Mouse (Mus musculus): Measurements from ENCODE around the gene Csad. TPM values are rescaled to one million over a fixed set of nuclear protein-coding genes. Genes with fewer than 3 reads are reported as not detected.

Csad gene
- polyA plus RNA-seq, 1 experiment from 2014 or later = 48.7 TPM

GRCm38 (mm10) chr15:102188096-102188495, 16.4 kb downstream of the Csad start:
- no peak overlapping the region for H3K4me3 ChIP-seq
- 88% methylated on average over 10 of the region's 10 CpGs for WGBS
- peaks cover 55% of the 10 kb centered on the region for H3K36me3 ChIP-seq (replicated peaks)
- DNase-seq (ENCODE audit: low spot score) = no peak
- H3K9me3 ChIP-seq = no peaks in the 10 kb centered on the region
- peak overlapping the region; percentile 59 for H3K27ac ChIP-seq (replicated peaks)
- peaks cover 41% of the 10 kb centered on the region for H3K4me1 ChIP-seq
- no peaks in the 10 kb centered on the region for H3K27me3 ChIP-seq (replicated peaks; ENCODE audit: low read depth, poor library complexity, severe bottlenecking)

GRCm38 (mm10) chr15:102186239-102186638, 18.3 kb downstream of the Csad start:
- no peak overlapping the region for H3K4me3 ChIP-seq
- DNase-seq (ENCODE audit: low spot score) = no peak
- peaks cover 59% of the 10 kb centered on the region for H3K36me3 ChIP-seq (replicated peaks)
- no peaks in the 10 kb centered on the region for H3K27me3 ChIP-seq (replicated peaks; ENCODE audit: low read depth, poor library complexity, severe bottlenecking)
- H3K27ac ChIP-seq (replicated peaks) = no peak overlapping the region
- peaks cover 24% of the 10 kb centered on the region for H3K4me1 ChIP-seq
- H3K9me3 ChIP-seq = no peaks in the 10 kb centered on the region
- WGBS = 76% methylated on average over 11 of the region's 11 CpGs

GRCm38 (mm10) chr15:102183076-102183475, 21.4 kb downstream of the Csad start:
- Histone ChIP-seq H3K9me3 (no peaks in the 10 kb centered on the region), H3K36me3 (replicated peaks) (peaks cover 72% of the 10 kb centered on the region), H3K27me3 (replicated peaks; ENCODE audit: low read depth, poor library complexity, severe bottlenecking) (no peaks in the 10 kb centered on the region), H3K4me1 (peaks cover 22% of the 10 kb centered on the region), H3K27ac (replicated peaks) (no peak overlapping the region), H3K4me3 (no peak overlapping the region)
- no peak for DNase-seq (ENCODE audit: low spot score)
- 67% methylated on average over 3 of the region's 3 CpGs for WGBS

- Histone ChIP-seq H3K4me3 (no peak overlapping the region), H3K27ac (replicated peaks) (no peak overlapping the region), H3K9me3 (no peaks in the 10 kb centered on the region), H3K4me1 (peaks cover 9% of the 10 kb centered on the region), H3K36me3 (replicated peaks) (peaks cover 61% of the 10 kb centered on the region), H3K27me3 (replicated peaks; ENCODE audit: low read depth, poor library complexity, severe bottlenecking) (no peaks in the 10 kb centered on the region)
- WGBS = 91% methylated on average over 14 of the region's 14 CpGs
- no peak for DNase-seq (ENCODE audit: low spot score)
Measured at GRCm38 (mm10) chr15:102179924-102180323, 24.6 kb downstream of the Csad start.

- Histone ChIP-seq H3K4me3 (no peak overlapping the region), H3K27me3 (replicated peaks; ENCODE audit: low read depth, poor library complexity, severe bottlenecking) (no peaks in the 10 kb centered on the region), H3K4me1 (peaks cover 9% of the 10 kb centered on the region), H3K36me3 (replicated peaks) (peaks cover 55% of the 10 kb centered on the region), H3K9me3 (no peaks in the 10 kb centered on the region), H3K27ac (replicated peaks) (peak overlapping the region; percentile 40; the same call in 1 of the 2 replicates)
- no peak for DNase-seq (ENCODE audit: low spot score)
- 79% methylated on average over 9 of the region's 9 CpGs for WGBS
Measured at GRCm38 (mm10) chr15:102179106-102179505, 25.4 kb downstream of the Csad start.

GRCm38 (mm10) chr15:102178279-102178678, 26.2 kb downstream of the Csad start:
- 15% methylated on average over 6 of the region's 6 CpGs for WGBS
- H3K4me1 ChIP-seq = peaks cover 7% of the 10 kb centered on the region
- H3K36me3 ChIP-seq (replicated peaks) = peaks cover 47% of the 10 kb centered on the region
- peak; percentile 74 for DNase-seq (ENCODE audit: low spot score)
- H3K27me3 ChIP-seq (replicated peaks; ENCODE audit: low read depth, poor library complexity, severe bottlenecking) = no peaks in the 10 kb centered on the region
- H3K4me3 ChIP-seq = no peak overlapping the region
- H3K27ac ChIP-seq (replicated peaks) = peak overlapping the region; percentile 40; the same call in 1 of the 2 replicates
- H3K9me3 ChIP-seq = no peaks in the 10 kb centered on the region

GRCm38 (mm10) chr15:102177417-102177816, 27.1 kb downstream of the Csad start:
- Histone ChIP-seq H3K27ac (replicated peaks) (no peak overlapping the region), H3K4me1 (peaks cover 4% of the 10 kb centered on the region; the same call in 1 of the 2 replicates), H3K36me3 (replicated peaks) (peaks cover 43% of the 10 kb centered on the region), H3K9me3 (no peaks in the 10 kb centered on the region), H3K4me3 (no peak overlapping the region), H3K27me3 (replicated peaks; ENCODE audit: low read depth, poor library complexity, severe bottlenecking) (no peaks in the 10 kb centered on the region)
- no peak for DNase-seq (ENCODE audit: low spot score)
- 84% methylated on average over 8 of the region's 8 CpGs for WGBS

- DNase-seq (ENCODE audit: low spot score) = no peak
- no peaks in the 10 kb centered on the region for H3K9me3 ChIP-seq
Measured at GRCm38 (mm10) chr15:102176571-102177316, 27.8 kb downstream of the Csad start.

GRCm38 (mm10) chr15:102175736-102176319, 28.7 kb downstream of the Csad start:
- DNase-seq (ENCODE audit: low spot score) = no peak
- Histone ChIP-seq H3K9me3 (no peaks in the 10 kb centered on the region), H3K4me3 (no peak overlapping the region), H3K27ac (replicated peaks) (no peak overlapping the region), H3K36me3 (replicated peaks) (peaks cover 40% of the 10 kb centered on the region), H3K27me3 (replicated peaks; ENCODE audit: low read depth, poor library complexity, severe bottlenecking) (no peaks in the 10 kb centered on the region), H3K4me1 (peaks cover 4% of the 10 kb centered on the region; the same call in 1 of the 2 replicates)
- whole genome bisulfite sequencing = 87% methylated on average over 16 of the region's 16 CpGs

More at GRCm38 (mm10) chr15:102176571-102177316, 27.8 kb downstream of the Csad start:
- Histone ChIP-seq H3K4me3 (no peak overlapping the region), H3K4me1 (peaks cover 4% of the 10 kb centered on the region; the same call in 1 of the 2 replicates), H3K27me3 (replicated peaks; ENCODE audit: low read depth, poor library complexity, severe bottlenecking) (no peaks in the 10 kb centered on the region), H3K27ac (replicated peaks) (no peak overlapping the region), H3K36me3 (replicated peaks) (peaks cover 43% of the 10 kb centered on the region)
- WGBS = 93% methylated on average over 7 of the region's 7 CpGs

GRCm38 (mm10) chr15:102173581-102173980, 30.9 kb downstream of the Csad start:
- Histone ChIP-seq H3K36me3 (replicated peaks) (peaks cover 25% of the 10 kb centered on the region), H3K4me1 (peaks cover 18% of the 10 kb centered on the region), H3K27ac (replicated peaks) (no peak overlapping the region), H3K27me3 (replicated peaks; ENCODE audit: low read depth, poor library complexity, severe bottlenecking) (no peaks in the 10 kb centered on the region), H3K9me3 (no peaks in the 10 kb centered on the region), H3K4me3 (no peak overlapping the region)
- DNase-seq (ENCODE audit: low spot score) = no peak
- WGBS = 83% methylated on average over 3 of the region's 3 CpGs

GRCm38 (mm10) chr15:102169064-102169463, 35.5 kb downstream of the Csad start:
- no peak overlapping the region for H3K4me3 ChIP-seq
- H3K36me3 ChIP-seq (replicated peaks) = no peaks in the 10 kb centered on the region; the same call in 1 of the 2 replicates
- H3K27ac ChIP-seq (replicated peaks) = peak overlapping the region; percentile 35; the same call in 1 of the 2 replicates
- peaks cover 40% of the 10 kb centered on the region for H3K4me1 ChIP-seq
- no peak for DNase-seq (ENCODE audit: low spot score)
- H3K9me3 ChIP-seq = no peaks in the 10 kb centered on the region
- H3K27me3 ChIP-seq (replicated peaks; ENCODE audit: low read depth, poor library complexity, severe bottlenecking) = no peaks in the 10 kb centered on the region
- 60% methylated on average over 2 of the region's 2 CpGs for WGBS

- H3K4me1 ChIP-seq = peaks cover 40% of the 10 kb centered on the region
- H3K4me3 ChIP-seq = no peak overlapping the region
- WGBS = 41% methylated on average over 6 of the region's 6 CpGs
- H3K9me3 ChIP-seq = no peaks in the 10 kb centered on the region
- H3K36me3 ChIP-seq (replicated peaks) = no peaks in the 10 kb centered on the region; the same call in 1 of the 2 replicates
- DNase-seq (ENCODE audit: low spot score) = peak; percentile 52
- peak overlapping the region; percentile 72 for H3K27ac ChIP-seq (replicated peaks)
- no peaks in the 10 kb centered on the region for H3K27me3 ChIP-seq (replicated peaks; ENCODE audit: low read depth, poor library complexity, severe bottlenecking)
Measured at GRCm38 (mm10) chr15:102167620-102168021, 36.9 kb downstream of the Csad start.

Data from embryonic facial prominence, embryonic 10.5 days (tissue).